Mouse (Mus musculus) gastrocnemius, adult 2 months (tissue): ENCODE data around the gene Iqcd. TPM values are rescaled to one million over a fixed set of nuclear protein-coding genes. Genes with fewer than 3 reads are reported as not detected.

Experiments
- DNase-seq: peaks from one replicate; pipeline ENCODE4 v3.0.0; 2022
- H3K27ac ChIP-seq: fragments of 200-600 bp; 2 replicates; pipeline ENCODE4 v1.8.1; 2022; ENCODE audit warnings: mild to moderate bottlenecking
- H3K4me3 ChIP-seq: fragments of 200-600 bp; 2 replicates; pipeline ENCODE4 v1.8.1; 2022; ENCODE audit warnings: mild to moderate bottlenecking, moderate library complexity
- CTCF ChIP-seq: fragments of 200-600 bp; IDR thresholded peaks from 2 replicates; pipeline ENCODE4 v1.8.1; 2022; ENCODE audit warnings: antibody characterized with exemption, mild to moderate bottlenecking, moderate library complexity
- intact Hi-C: fragments of 180-260 bp; cut with DNase I; formaldehyde crosslinking; loops from one replicate; pipeline ENCODE4 v1.15.1; 2025
- total RNA-seq, 2 experiments: library from RNA; stranded (reverse); gene quantifications; 2 replicates each; pipeline ENCODE4 v1.2.3; 2021

Iqcd gene
- total RNA-seq, 2 experiments from 2014 or later = not detected

DNA sequence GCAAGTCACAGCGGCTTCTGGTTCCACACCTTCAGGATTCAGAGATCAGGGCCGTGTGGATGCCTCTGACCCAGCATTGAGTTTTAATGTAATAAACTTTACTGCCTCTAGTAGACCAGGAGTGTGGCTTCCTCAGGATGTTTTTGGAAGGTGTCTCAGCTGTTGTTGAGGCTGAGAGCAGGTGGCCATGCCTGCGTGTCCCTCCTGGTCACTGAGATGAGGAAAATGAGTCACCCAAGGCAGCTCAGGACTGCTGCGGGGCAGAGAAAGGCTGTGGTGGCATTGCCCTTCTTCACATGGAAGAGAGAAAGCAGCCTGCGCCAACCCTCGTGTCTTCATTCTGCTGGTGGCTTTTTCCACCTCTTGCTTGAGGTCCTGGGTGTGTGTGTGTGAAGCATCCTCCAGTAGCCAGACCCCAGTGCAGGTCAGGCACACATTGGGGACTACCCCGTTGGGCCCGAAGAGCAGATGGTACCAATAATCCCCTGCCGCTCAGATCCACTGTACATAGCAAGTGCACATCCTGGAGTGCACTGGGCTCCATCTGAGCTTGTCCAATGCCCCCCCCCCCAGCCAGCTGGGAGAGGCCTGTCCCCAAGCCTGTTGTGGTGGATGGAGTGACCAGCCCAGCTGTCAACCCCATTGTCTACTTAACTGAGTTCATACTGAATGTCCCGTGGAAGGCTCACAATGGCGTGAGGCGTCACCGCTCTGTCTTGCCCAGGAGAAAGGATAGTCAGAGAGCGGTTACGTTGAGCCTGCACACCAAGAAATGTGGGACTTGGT is 38.9 kb downstream of the Iqcd start:
- H3K4me3 ChIP-seq = no peak overlapping the region
- no peak for TF ChIP-seq CTCF

DNA sequence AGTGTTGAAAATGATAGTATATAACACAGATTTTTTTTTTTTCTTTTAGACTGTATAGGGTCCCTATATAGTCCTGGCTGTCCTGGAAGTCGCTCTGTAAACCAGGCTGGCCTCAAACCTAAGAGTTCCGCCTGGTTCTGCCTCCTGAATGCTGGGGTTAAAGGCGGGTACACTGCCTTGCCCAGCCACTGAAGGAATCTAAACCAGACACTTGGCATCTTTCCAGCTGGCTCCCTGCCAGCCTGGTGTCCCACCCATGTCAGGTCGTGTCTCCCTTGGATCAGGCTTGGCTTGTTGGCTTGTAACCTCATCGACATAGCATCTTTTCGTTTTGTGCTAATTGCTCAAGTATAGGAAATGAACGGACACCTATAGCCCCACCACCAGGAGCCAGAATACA is 39.8 kb downstream of the Iqcd start:
- Histone ChIP-seq H3K27ac (no peak overlapping the region), H3K4me3 (no peak overlapping the region)
- no peak for TF ChIP-seq CTCF
- DNase-seq = no peak
- intact Hi-C loops = loop anchor here (10.0 kb wide), 1 partner anchor 116 kb away; the partner anchor contains the start of gene Oas2

More for the DNA sequence above, 38.9 kb downstream of the Iqcd start:
- DNase-seq = no peak
- no peak overlapping the region for H3K27ac ChIP-seq
- intact Hi-C loops = loop anchor here (10.0 kb wide), 1 partner anchor 117 kb away; the partner anchor contains the start of gene Oas2

DNA sequence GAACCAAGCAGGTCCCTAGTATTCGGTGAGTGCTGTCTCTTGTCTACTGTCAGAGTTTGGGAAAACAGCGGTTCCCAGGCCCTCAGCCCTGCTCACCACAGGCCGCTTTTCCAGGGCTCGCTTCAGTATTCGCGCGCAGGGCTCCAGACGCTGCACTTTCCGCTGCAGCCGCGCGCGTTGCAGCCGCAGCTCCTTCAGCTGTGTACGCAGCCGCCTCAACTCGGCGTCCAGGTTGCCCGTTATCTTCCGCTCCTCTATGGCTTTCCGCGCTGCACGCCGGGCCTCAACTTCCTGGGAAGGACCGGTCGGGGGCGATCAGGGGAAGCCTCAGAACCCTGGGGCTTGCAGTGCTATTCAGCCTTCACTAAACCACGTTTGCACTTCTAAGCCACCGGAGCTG is 42.3 kb downstream of the Iqcd start:
- no peak for DNase-seq
- TF ChIP-seq CTCF = no peak
- Histone ChIP-seq H3K27ac (no peak overlapping the region), H3K4me3 (no peak overlapping the region)
- intact Hi-C loops = no loop called here

DNA sequence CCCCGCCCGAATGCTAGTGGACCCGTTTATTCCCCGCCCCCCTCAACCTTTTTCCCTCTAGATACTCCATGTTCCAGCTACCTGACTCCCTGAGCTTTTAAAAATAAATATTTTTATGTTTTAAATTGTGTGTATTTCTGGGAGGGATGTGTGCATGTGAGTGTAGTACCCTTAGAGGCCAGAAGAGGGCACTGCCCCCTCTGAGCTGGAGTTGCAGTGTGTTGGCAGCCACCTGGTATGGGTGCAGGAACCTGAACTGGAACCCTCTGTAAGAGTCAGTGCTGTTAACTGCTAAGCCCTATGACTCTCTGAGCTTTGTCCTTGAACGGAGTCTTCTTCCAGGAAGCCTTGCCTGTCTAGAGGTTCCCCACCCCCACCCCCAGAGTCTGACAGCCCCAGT is 43.1 kb downstream of the Iqcd start:
- peak; percentile 16; the same call in 1 of the 2 replicates for TF ChIP-seq CTCF
- no peak for DNase-seq
- Histone ChIP-seq H3K27ac (no peak overlapping the region), H3K4me3 (no peak overlapping the region)
- intact Hi-C loops = no loop called here

DNA sequence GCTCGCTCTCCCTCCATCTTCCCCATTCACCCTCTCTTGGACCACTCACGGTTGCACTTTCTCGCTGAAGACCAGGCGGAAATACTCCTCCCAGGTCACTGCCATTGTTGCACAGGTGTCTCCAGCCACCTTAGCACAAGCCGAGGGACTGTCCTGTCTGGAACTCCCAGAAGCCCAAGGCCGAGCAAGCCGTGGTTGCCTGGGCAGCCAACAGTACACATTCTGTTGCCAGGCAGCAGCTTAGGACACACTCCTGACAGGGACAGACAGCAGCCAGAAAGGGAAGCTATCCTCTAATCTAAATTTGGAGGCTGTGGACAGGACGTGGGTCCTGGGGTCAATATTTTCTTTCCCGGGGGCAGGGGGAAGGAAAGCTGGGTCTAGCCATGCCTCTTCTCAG is 45.3 kb downstream of the Iqcd start, which contains the start of gene Cfap73:
Cfap73 (minus strand) TSS at position 105 of the 400 bp plus-strand sequence.
- Histone ChIP-seq H3K4me3 (0 out of 2 replicates have a peak within 1 kb of the TSS, but pooled peaks have one; percentile 7), H3K27ac (no peak within 1 kb of the TSS)
- TF ChIP-seq CTCF = no peak
- intact Hi-C loops = no loop called here
- DNase-seq = no peak

DNA sequence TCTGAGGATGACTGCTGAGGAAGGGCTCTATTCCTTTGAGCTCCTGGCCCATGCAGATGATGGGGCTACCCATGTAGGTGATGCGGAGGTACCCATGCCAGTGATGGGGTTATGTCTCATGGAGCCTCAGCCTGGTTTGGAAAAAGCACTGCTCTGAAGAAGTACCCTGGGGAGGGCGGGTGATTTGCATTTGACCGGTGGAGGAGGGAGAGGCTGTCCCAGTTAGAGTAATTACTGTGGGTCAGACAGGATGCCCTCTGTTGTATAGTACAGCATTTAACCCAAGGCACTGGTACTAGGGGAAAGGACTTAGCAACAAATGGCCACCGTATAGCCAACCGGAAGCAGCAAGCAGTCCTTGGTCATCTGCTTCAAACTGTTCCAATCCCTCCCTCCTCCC is 46.0 kb downstream of the Iqcd start:
- H3K27ac ChIP-seq = no peak overlapping the region
- TF ChIP-seq CTCF = no peak
- intact Hi-C loops = no loop called here
- no peak for DNase-seq
- no peak overlapping the region for H3K4me3 ChIP-seq

DNA sequence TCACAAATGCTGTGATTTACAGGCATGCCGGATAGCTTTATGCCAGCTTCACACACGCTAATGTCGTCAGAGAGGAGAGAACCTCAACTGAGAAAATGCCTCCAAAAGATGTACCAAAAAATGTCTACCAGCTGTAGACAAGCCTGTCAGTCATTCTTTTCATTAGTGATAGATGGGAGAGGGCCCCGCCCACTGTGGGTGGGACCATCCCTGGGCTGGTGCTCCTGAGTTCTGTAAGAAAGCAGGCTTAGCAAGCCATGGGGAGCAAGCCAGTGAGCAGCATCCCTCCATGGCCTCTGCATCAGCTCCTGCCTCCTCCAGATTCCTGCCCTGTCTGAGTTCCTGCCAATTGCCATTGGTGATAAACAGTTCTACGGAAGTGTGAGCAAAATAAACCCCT is 46.8 kb downstream of the Iqcd start:
- Histone ChIP-seq H3K4me3 (no peak overlapping the region), H3K27ac (no peak overlapping the region)
- intact Hi-C loops = no loop called here
- DNase-seq = no peak
- TF ChIP-seq CTCF = no peak

DNA sequence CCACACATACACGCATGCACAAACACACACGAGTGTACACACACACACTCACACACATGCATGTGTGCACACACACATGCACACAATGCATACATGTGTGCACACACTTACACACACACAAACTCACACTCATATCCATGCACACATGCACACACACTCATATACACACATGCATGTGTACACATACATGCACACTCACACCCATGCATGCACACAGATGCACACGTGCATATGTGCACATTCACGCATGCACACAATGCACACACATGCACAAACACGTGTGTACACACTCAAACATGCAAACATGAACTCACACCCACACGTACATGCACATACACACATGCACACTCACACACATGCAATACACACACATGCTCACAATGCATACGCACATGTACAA is 51.3 kb downstream of the Iqcd start:
- H3K4me3 ChIP-seq = no peak overlapping the region
- no peak for TF ChIP-seq CTCF
- no peak overlapping the region for H3K27ac ChIP-seq
- no peak for DNase-seq
- intact Hi-C loops = no loop called here

DNA sequence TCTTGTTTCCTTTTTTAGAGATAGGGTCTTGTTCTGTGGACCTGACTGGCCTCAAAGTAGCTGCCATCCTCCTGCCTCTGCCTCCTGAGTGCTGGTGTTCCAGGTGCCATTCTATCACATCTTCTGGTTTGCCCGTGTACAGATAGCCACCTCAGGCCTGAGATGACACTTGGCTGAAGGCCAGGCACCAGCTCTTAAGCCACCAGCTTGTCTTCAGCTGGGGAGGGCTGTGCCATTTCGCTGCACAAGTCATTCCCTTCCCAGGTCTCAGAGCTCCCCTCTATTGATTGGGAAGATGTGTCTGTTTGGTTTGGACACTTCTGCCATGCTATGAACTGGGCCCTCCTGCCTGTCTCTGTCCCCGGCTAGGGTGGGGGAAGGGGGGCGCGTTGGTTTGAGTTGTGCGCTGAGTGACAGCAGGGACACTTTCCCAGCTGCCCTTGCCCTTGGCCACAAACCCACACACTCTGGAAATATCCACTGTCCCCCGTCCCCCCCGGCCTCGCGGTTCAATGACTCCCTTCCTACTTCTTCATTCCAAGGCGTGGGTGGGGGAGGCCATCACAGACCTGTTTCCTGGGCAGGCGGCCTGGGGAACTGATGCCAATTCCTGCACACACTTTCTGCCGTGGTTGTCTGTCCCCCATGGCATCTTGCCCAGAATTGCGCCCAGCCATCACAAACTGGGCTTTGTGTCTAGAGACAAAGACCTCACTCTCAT is 54.7 kb downstream of the Iqcd start:
- no peak for DNase-seq
- Histone ChIP-seq H3K4me3 (no peak overlapping the region), H3K27ac (no peak overlapping the region)
- intact Hi-C loops = no loop called here
- no peak for TF ChIP-seq CTCF

DNA sequence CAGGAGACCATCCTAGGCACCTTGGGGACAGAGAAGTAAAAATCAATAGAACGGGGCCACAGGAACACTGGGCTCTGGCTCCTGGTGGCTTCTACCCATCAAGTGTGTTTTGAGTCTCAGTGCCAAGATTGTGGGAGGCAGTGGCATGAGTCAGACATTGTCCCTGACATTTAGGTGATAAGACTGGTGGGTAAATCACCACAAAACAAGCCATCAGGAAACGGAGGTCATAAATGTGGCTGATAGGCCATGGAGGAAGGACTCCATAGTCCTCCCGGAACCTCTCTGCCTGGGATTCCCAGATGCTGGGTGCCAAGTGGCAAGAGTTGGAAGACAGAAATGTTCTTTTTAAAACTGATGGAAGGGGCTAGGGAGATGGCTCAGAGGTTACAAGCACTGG is 55.4 kb downstream of the Iqcd start:
- no peak overlapping the region for H3K27ac ChIP-seq
- no peak for TF ChIP-seq CTCF
- intact Hi-C loops = no loop called here
- no peak overlapping the region for H3K4me3 ChIP-seq
- no peak for DNase-seq

DNA sequence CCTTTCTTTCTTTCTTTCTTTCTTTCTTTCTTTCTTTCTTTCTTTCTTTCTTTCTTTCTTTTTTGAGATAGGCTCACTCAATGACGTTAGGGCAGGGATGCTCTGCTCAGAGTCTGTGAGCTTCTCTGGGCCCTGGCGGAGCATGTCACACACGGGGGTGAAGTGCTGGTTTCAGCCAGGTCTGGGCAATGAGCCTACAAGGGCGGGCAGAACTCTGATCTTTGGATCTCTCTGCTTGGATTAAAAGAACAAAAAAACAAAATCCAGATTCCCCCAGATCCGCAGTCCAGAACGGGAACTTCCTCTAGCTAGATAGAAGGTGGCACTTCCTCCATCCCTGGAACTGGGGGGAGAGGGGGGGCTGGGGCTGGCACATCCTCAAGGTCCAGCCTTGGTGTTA is 57.0 kb downstream of the Iqcd start:
- peak; percentile 51 for DNase-seq
- intact Hi-C loops = no loop called here
- TF ChIP-seq CTCF = no peak
- H3K4me3 ChIP-seq = no peak overlapping the region
- H3K27ac ChIP-seq = no peak overlapping the region

DNA sequence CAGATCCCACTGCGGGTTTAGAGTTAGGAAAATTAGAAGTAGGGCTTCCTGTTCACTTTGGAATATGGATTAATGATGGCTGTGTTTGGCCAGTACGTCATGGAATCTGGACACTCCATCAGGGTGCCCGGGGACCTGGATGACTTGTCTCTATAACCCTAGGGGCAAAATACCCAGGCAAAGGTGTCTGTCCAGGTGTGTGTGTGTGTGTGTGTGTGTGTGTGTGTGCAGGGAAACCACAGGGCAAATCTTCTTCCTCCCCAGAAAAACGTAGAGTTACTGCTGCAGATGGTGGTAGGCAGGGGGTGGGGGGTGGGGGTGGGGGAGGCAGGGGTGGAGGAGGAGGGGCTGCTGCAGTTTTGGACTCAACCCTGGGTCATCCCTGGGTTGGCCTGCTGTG is 58.5 kb downstream of the Iqcd start:
- no peak for DNase-seq
- Histone ChIP-seq H3K27ac (no peak overlapping the region), H3K4me3 (no peak overlapping the region)
- TF ChIP-seq CTCF = no peak
- intact Hi-C loops = no loop called here

DNA sequence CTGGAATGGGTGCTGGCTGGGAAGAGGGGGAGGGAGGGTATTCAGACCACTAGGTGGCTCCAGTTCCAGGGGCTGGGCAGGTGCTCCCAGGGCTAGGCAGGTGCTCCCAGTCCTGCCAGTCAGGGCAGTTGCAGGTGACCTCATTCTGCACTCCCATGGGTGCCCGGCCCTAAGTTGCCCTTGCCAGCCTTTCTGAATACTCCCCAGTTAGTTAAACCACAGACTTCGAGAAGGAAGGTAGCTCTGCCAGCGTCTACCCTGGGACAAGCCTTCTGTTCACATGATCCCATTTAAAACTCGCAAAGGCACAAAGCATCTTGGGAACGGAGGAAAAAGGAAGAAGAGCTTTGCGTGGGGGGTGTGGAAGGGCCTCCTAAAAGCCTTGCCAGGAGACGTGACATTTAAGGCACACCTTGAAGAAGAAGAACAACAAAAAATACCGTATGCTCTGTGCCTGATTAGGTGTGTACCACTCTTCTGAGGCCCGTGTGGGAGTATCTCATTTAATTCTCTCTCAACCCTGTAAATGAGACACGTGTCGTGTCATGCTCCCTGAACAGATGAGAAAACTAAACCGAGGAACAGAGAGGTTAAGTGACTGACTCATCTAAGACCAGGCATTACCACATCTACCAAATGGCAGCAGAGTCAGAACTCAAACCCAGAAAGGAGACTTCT is 59.1 kb downstream of the Iqcd start:
- Histone ChIP-seq H3K27ac (no peak overlapping the region), H3K4me3 (peak overlapping the region; percentile 68)
- intact Hi-C loops = no loop called here
- no peak for DNase-seq
- TF ChIP-seq CTCF = no peak
